Mouse (Mus musculus): ENCODE measurements at regions not wholly inside any gene's neighbourhood (a gene's known extent, or its start where the extent isn't known, plus 50 kb on each side); places are given as distances from the start of the nearest gene placed in this dataset.

DNA sequence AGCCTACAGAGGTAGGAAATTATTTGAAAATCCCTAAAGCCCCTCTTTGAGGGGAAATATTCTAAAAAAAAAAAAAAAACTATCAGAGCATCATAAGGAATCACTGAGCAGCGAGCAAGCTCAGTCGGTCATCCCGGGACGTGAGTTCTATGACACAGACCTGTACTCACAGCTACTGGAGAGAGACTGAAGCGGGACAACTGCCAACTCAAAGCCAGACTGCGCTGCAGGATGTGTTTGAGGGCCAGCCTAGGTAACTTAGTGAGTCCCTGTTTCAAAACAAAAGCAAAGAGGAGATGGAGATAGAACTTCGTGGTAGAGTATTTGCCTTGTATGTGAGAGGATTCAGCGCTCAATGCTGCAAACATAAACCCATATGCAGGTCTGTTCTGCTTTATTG is 439.1 kb downstream of the Rwdd3 start:
- H3K9ac ChIP-seq, result no peak overlapping the region
- no peak overlapping the region for H3K4me2 ChIP-seq
- no peaks in the 10 kb centered on the region for H3K36me3 ChIP-seq
- no peak overlapping the region for H3K27ac ChIP-seq
- no peaks in the 10 kb centered on the region for H3K27me3 ChIP-seq
- WGBS, result 92% methylated on average over 8 of the region's 8 CpGs
- no peaks in the 10 kb centered on the region for H3K9me3 ChIP-seq
- H3K4me3 ChIP-seq, result no peak overlapping the region
- H3K4me1 ChIP-seq, result no peaks in the 10 kb centered on the region
- ATAC-seq (ENCODE audit: insufficient number of reproducible peaks, insufficient read depth, low FRiP score, low TSS enrichment, low read depth), result no peak

DNA sequence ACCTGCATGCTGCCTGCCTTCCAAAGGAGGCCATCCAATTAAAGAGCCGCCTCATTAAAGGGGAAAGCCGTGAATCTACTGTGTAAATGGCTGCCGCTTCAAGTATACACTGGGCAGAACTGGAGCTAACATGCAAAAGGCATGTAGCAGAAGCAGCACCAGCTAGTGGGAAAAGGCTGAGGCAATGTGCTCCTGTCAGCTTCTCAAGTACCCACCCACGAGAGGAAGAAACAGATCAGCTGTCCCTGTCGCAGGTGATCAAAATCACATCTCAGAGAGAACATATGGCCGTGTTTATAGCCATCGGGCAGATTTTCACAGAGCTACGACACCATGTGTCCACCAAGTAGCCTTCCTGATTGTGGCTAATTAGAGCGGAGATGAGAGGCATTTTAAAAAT is 440.2 kb downstream of the Rwdd3 start:
- Histone ChIP-seq H3K4me3 (no peak overlapping the region), H3K4me2 (no peak overlapping the region), H3K9me3 (no peaks in the 10 kb centered on the region), H3K36me3 (no peaks in the 10 kb centered on the region), H3K27ac (no peak overlapping the region), H3K27me3 (no peaks in the 10 kb centered on the region), H3K9ac (no peak overlapping the region), H3K4me1 (no peaks in the 10 kb centered on the region)
- WGBS, result 59% methylated on average over 9 of the region's 9 CpGs
- no peak for ATAC-seq (ENCODE audit: insufficient number of reproducible peaks, insufficient read depth, low FRiP score, low TSS enrichment, low read depth)

DNA sequence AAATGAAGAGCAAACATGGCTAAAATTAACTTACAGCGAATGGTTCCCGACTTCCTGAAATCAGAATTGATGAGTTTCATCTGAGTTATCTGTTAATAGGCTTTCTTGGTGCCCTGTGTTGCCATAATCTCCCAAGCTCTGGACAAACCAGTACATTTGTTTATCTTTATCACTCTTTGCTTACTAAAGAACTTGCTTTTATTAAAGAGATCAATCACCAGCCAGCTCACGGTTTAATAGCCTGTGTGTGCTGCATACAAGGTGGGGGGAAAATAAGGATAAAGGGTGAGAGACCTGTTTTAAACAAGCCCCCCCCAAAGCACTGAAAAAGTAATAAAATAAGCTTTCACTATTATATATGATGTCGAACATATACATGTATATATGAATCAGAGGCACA is 441.3 kb downstream of the Rwdd3 start:
- 76% methylated on average over 4 of the region's 4 CpGs for WGBS
- H3K4me1 ChIP-seq, result no peaks in the 10 kb centered on the region
- no peaks in the 10 kb centered on the region for H3K27me3 ChIP-seq
- no peak overlapping the region for H3K4me2 ChIP-seq
- ATAC-seq (ENCODE audit: insufficient number of reproducible peaks, insufficient read depth, low FRiP score, low TSS enrichment, low read depth), result no peak
- no peaks in the 10 kb centered on the region for H3K9me3 ChIP-seq
- H3K36me3 ChIP-seq, result no peaks in the 10 kb centered on the region
- no peak overlapping the region for H3K9ac ChIP-seq
- H3K4me3 ChIP-seq, result no peak overlapping the region
- no peak overlapping the region for H3K27ac ChIP-seq

DNA sequence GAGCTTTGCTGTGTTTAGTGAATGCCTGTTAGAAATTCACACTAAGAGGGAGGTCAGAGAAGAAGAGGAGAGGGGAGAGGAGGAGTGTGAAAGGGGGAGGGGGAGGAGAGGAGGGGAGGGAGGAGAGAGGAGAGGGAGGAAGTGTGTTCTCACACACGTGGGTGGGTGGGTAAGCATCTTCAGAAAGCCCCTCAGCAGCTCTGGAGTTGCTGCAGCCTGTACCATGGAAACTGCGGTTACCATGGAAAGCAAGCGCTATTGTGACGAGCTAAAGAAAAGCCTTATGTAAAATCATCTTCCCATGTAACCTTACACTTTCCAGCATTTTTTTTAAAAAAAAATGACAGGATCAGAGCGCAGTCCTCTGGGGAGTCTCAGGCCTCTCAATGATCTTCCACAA is 441.8 kb downstream of the Rwdd3 start:
- H3K4me1 ChIP-seq, result no peaks in the 10 kb centered on the region
- no peak overlapping the region for H3K9ac ChIP-seq
- H3K27ac ChIP-seq, result no peak overlapping the region
- H3K36me3 ChIP-seq, result no peaks in the 10 kb centered on the region
- no peak overlapping the region for H3K4me3 ChIP-seq
- no peak overlapping the region for H3K4me2 ChIP-seq
- no peaks in the 10 kb centered on the region for H3K27me3 ChIP-seq
- no peak for ATAC-seq (ENCODE audit: insufficient number of reproducible peaks, insufficient read depth, low FRiP score, low TSS enrichment, low read depth)
- no peaks in the 10 kb centered on the region for H3K9me3 ChIP-seq
- WGBS, result 39% methylated on average over 5 of the region's 5 CpGs

DNA sequence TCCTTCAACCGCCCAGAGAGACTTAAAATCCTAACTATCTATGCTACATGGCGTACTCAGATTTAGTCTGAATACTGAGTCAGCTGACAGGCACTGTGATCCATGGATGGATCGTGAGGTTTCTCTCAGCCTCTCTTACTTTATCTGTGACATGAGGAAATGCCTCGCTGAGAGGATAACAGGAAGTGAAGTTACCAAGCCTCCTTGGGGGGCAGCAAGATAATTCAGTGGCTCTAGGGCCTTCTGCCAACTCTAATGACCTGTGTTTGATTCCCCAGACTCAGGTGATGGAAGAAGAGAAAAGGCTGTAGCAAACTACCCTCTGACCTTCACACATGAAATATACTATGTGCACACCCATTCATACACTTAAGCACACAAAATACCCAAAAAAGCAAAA is 486.3 kb downstream of the Rwdd3 start:
- ATAC-seq (ENCODE audit: insufficient number of reproducible peaks, insufficient read depth, low FRiP score, low TSS enrichment, low read depth), result no peak
- no peaks in the 10 kb centered on the region for H3K36me3 ChIP-seq

DNA sequence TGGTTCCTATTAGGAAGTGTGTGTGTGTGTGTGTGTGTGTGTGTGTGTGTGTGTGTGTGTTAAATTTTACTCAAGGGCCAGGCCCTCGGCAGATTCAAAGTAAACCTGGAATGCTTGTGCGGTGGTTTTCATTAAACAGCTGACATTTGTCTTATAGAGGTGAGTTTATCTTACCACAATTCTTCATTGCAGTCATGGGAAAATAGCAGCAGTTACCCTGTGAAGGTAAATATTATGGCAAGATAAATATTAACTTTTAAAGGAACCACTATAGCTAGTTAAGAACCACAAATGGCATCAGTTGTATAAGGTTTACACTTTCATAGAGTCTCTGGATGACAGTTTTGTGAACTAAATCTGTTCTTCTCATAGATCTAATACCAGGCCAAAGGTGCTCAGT is 495.6 kb downstream of the Rwdd3 start:
- Histone ChIP-seq H3K4me2 (no peak overlapping the region), H3K4me3 (no peak overlapping the region), H3K27ac (no peak overlapping the region), H3K9ac (no peak overlapping the region), H3K36me3 (no peaks in the 10 kb centered on the region), H3K4me1 (no peaks in the 10 kb centered on the region), H3K9me3 (no peaks in the 10 kb centered on the region), H3K27me3 (no peaks in the 10 kb centered on the region)
- ATAC-seq (ENCODE audit: insufficient number of reproducible peaks, insufficient read depth, low FRiP score, low TSS enrichment, low read depth), result no peak
- WGBS, result 70% methylated on average over 2 of the region's 2 CpGs

More for the DNA sequence above, 486.3 kb downstream of the Rwdd3 start:
- H3K9ac ChIP-seq, result no peak overlapping the region
- H3K27me3 ChIP-seq, result no peaks in the 10 kb centered on the region
- WGBS, result 74% methylated on average over 4 of the region's 4 CpGs
- no peak overlapping the region for H3K27ac ChIP-seq
- H3K4me2 ChIP-seq, result no peak overlapping the region
- no peaks in the 10 kb centered on the region for H3K4me1 ChIP-seq
- no peak overlapping the region for H3K4me3 ChIP-seq
- no peaks in the 10 kb centered on the region for H3K9me3 ChIP-seq

DNA sequence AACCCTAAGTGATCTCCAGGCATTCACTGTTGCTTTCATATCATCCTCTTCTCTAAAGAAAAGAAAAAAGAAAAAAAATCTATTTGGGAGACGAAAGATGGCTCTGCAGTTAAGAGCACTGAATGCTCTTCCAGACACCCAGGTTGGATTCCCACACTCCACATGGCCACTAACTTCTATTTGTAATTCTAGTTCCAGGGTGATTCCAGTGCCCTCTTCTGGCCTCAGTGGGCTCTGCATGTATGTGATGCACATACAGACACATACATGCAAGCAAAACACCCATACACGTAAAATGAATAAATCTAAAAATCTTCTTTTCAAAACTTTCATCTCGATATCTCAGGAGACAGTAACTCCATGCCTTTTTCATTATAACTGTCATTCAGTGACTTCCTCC is 502.8 kb downstream of the Rwdd3 start:
- H3K4me1 ChIP-seq, result no peaks in the 10 kb centered on the region
- no peak for ATAC-seq (ENCODE audit: insufficient number of reproducible peaks, insufficient read depth, low FRiP score, low TSS enrichment, low read depth)
- H3K27ac ChIP-seq, result no peak overlapping the region
- no peaks in the 10 kb centered on the region for H3K36me3 ChIP-seq
- 92% methylated on average over 3 of the region's 3 CpGs for WGBS
- no peaks in the 10 kb centered on the region for H3K27me3 ChIP-seq
- H3K4me3 ChIP-seq, result no peak overlapping the region
- no peaks in the 10 kb centered on the region for H3K9me3 ChIP-seq
- no peak overlapping the region for H3K9ac ChIP-seq
- H3K4me2 ChIP-seq, result no peak overlapping the region

DNA sequence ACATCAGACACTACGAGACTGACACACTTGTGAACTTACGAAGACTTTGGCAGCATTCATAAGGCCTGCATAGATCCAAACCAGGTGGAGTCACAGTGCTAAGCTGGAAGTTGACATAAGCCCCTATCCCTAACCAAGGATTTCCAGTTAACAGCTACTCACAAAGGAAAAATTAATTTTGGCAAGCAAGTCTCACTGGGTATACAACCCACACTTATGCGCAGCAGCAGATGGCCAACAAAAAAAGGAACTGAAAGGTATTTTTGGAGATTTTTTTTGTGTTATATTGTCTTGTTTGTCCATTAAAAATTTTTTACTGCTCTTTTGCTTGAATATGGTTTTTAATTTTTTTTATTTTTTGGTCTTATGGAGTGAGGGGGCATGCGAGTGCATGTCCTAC is 509.0 kb downstream of the Rwdd3 start:
- no peaks in the 10 kb centered on the region for H3K36me3 ChIP-seq
- ATAC-seq (ENCODE audit: insufficient number of reproducible peaks, insufficient read depth, low FRiP score, low TSS enrichment, low read depth), result no peak
- no peaks in the 10 kb centered on the region for H3K9me3 ChIP-seq
- no peaks in the 10 kb centered on the region for H3K4me1 ChIP-seq
- H3K4me2 ChIP-seq, result no peak overlapping the region
- 89% methylated on average over 4 of the region's 4 CpGs for WGBS
- H3K27ac ChIP-seq, result no peak overlapping the region
- H3K4me3 ChIP-seq, result no peak overlapping the region
- no peak overlapping the region for H3K9ac ChIP-seq
- no peaks in the 10 kb centered on the region for H3K27me3 ChIP-seq

DNA sequence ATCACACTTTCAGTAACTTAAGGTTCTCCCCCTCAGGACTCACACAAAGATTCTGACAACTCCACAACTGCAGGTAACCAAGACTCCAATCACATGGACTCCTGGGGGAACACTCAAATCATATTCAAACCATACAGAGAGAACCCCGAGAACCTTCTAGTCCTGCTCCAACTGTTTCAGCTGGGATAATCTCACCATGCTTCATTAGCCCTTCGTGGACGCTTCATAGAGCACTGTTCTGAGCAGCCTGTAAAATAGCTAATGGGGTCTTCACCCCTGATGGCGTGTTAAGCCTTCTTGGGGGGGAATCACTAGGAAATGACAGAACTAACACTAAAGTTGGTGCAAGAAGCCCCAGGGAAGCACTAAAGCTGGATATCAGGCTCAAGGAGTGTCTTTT is 510.7 kb downstream of the Rwdd3 start:
- 84% methylated on average over 4 of the region's 4 CpGs for WGBS
- no peak overlapping the region for H3K9ac ChIP-seq
- no peaks in the 10 kb centered on the region for H3K9me3 ChIP-seq
- H3K4me1 ChIP-seq, result no peaks in the 10 kb centered on the region
- H3K36me3 ChIP-seq, result no peaks in the 10 kb centered on the region
- H3K4me2 ChIP-seq, result no peak overlapping the region
- no peak overlapping the region for H3K4me3 ChIP-seq
- no peak overlapping the region for H3K27ac ChIP-seq
- ATAC-seq (ENCODE audit: insufficient number of reproducible peaks, insufficient read depth, low FRiP score, low TSS enrichment, low read depth), result no peak
- no peaks in the 10 kb centered on the region for H3K27me3 ChIP-seq

DNA sequence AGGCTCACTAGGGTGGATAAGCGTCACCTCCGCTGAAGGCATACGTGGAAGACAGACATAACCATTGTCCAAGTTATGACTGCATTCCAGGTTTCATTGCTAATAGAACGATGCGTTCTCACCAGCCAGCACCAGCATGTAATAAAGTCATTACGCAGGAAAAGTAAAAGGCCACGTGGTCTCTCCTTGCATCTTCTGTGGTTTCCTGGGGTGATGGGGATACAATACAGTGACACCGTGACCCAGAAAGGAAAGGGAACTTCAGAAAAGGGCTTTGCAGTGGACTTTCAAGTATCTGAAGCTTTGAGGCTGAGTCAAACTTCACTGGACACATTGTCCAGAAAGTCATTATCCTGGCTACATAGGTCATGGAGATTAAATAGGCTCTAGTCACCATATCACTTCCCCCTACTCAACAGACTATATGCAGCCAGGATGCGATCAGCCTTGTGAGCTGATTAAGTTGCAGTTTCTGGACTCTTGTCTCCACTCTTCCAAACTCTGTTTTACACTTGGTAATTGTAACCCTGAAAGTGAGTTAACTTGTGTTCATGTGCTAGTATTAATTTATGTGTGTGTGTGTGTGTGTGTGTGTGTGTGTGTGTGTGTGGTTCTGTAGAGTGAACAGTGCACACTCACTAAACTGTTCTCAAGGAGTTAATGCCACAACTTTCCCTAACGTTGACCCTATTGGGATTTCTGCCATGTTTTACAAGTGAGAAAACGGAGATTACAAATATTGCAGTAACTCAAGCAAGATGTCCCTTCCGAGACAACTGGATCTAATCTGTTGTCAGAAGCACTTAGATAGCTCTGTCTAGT is 522.2 kb downstream of the Rwdd3 start:
- Histone ChIP-seq H3K4me3 (no peak overlapping the region), H3K4me1 (no peaks in the 10 kb centered on the region), H3K4me2 (no peak overlapping the region), H3K9ac (no peak overlapping the region), H3K27ac (no peak overlapping the region), H3K9me3 (no peaks in the 10 kb centered on the region), H3K27me3 (no peaks in the 10 kb centered on the region), H3K36me3 (no peaks in the 10 kb centered on the region)
- WGBS, result 78% methylated on average over 12 of the region's 12 CpGs
- ATAC-seq (ENCODE audit: insufficient number of reproducible peaks, insufficient read depth, low FRiP score, low TSS enrichment, low read depth), result no peak

DNA sequence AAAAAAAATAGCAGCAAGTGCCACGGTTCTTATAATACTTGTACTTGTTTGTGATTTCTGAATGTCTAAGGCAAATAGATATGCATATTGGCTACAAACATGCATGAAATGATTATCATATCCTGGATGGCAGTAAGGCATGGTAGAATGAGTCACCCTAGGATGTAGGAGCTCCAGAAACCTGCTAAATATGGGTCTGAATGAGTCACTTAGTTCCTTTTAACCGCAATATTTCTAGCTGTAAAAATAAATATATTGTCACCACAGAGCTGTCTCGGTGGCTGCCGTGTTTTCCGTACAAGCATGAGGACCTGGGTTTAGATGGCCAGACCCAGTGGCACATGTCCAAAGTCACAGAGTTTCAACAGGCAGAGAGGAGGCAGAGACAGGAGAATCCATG is 523.1 kb downstream of the Rwdd3 start:
- H3K27me3 ChIP-seq, result no peaks in the 10 kb centered on the region
- WGBS, result 92% methylated on average over 5 of the region's 5 CpGs
- no peaks in the 10 kb centered on the region for H3K36me3 ChIP-seq
- no peak for ATAC-seq (ENCODE audit: insufficient number of reproducible peaks, insufficient read depth, low FRiP score, low TSS enrichment, low read depth)
- H3K9me3 ChIP-seq, result no peaks in the 10 kb centered on the region
- H3K4me3 ChIP-seq, result no peak overlapping the region
- H3K27ac ChIP-seq, result no peak overlapping the region
- H3K4me2 ChIP-seq, result no peak overlapping the region
- no peaks in the 10 kb centered on the region for H3K4me1 ChIP-seq
- no peak overlapping the region for H3K9ac ChIP-seq

DNA sequence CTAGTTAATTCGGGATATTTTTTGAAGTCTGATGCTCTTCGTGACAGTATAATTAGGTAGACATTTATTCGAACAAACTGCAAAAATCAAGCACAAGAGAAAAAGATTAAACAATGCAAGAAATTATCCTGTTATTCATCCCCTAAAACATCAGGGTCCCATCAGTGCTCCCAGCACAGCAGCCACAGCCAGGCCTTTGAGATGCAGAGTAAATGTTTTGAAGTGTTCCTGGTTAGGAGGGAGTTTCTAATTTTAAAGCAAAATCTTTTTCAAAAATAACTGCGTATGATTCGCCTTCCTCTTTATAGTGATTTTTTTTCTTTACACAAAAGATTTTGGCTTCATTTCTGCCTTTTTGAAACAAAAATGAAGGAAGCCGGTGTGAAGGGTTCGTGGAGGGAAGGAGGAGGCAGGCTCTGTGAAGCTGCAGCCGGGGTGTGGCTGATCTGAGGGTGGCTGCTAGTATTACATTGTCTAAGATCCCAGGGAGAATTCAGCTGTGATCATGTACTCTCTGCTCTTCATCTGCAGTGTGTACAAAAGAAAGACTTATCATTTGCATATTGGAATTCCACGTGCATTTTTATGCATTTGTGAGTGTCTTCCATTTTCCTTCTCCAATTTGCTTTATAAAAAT is 534.7 kb downstream of the Rwdd3 start:
- Histone ChIP-seq H3K9ac (no peak overlapping the region), H3K9me3 (no peaks in the 10 kb centered on the region), H3K27me3 (no peaks in the 10 kb centered on the region), H3K4me3 (no peak overlapping the region), H3K27ac (no peak overlapping the region), H3K4me1 (no peaks in the 10 kb centered on the region), H3K36me3 (no peaks in the 10 kb centered on the region), H3K4me2 (no peak overlapping the region)
- WGBS, result 56% methylated on average over 9 of the region's 9 CpGs
- ATAC-seq (ENCODE audit: insufficient number of reproducible peaks, insufficient read depth, low FRiP score, low TSS enrichment, low read depth), result no peak
